Mouse (Mus musculus): ENCODE results near the gene Kcnip1. TPM values are rescaled to one million over a fixed set of nuclear protein-coding genes. Genes with fewer than 3 reads are reported as not detected.

The Kcnip1 gene
- polyA plus RNA-seq, 1 experiment from 2014 or later: 0.22 TPM

DNA sequence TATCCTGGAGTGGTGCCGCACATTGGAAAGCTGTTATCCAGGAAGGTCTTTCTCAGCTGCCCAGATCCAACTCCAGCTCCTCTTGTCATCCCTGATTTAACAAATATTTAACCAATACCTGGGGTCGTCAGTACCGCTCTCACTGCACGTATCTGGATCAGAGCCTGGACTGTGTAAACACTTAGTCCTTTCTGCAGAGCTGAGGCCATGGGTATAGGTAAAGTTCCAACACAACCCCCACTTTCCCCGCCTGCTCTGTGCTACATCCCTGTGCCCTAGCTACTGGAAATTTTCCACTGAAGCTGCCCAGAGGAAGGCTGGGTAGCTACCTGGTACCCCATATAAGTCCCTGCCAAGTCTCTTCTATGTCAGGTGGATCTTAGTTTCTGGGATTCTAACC, 3.0 kb downstream of the Kcnip1 start:
- DNase-seq (ENCODE audit: low spot score): no peak

- DNase-seq (ENCODE audit: low spot score): no peak
Measured at GRCm38 (mm10) chr11:33986525-33986924, 6.4 kb downstream of the Kcnip1 start.

- no peak for DNase-seq (ENCODE audit: low spot score)
Measured at GRCm38 (mm10) chr11:33980146-33980545, 12.8 kb downstream of the Kcnip1 start.

DNA sequence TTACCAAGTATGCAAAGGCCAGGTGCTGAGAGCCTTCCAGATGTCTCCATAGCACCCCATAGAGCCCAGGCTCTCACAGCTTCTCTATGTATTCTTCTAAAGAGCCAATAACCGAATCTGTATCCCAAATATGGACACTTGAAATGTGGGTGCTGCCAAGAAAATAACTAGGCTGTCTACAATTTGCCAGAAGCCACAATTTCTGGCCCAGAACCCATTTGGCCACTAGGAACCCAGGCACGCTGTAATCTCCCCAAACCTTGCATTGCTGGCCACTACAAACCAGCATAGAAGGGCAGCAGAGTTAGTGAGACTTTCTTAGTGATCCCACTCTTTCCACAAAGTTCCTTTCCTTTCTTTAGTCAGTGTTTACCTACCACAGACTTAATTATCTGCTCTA, 17.8 kb downstream of the Kcnip1 start:
- no peak for DNase-seq (ENCODE audit: low spot score)

- no peak for DNase-seq (ENCODE audit: low spot score)
Measured at GRCm38 (mm10) chr11:33974341-33975040, 18.5 kb downstream of the Kcnip1 start.

DNA sequence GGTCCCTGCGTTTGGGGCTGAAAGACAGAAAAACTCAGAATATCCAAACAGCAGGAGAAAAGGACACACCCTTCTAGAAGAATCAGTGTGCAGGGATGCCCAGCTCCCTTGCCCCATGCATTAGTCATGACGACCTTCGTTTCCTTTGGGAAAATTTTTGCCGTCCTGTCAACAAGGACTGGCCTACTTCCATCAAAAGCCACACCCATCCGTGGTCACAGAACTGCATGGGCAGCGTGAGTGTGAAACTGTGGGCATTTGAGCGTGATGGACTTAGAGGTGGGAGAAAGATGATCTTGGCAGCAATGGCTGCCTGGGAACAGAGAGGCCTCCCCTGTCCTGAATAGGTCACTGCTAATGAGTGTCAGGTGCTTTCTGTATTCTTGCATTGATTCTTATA, 20.8 kb downstream of the Kcnip1 start:
- DNase-seq (ENCODE audit: low spot score): no peak

GRCm38 (mm10) chr11:33969199-33969598, 23.8 kb downstream of the Kcnip1 start:
- DNase-seq (ENCODE audit: low spot score): no peak

GRCm38 (mm10) chr11:33967708-33968107, 25.2 kb downstream of the Kcnip1 start:
- no peak for DNase-seq (ENCODE audit: low spot score)

- peak; percentile 57 for DNase-seq (ENCODE audit: low spot score)
Measured at GRCm38 (mm10) chr11:33965380-33965779, 27.6 kb downstream of the Kcnip1 start.

- no peak for DNase-seq (ENCODE audit: low spot score)
Measured at GRCm38 (mm10) chr11:33962688-33963407, 30.1 kb downstream of the Kcnip1 start, which contains the start of gene Kcnmb1. Gene Kcnmb1 (plus strand): TSS chr11:33963013.

GRCm38 (mm10) chr11:33962178-33962577, 30.8 kb downstream of the Kcnip1 start:
- DNase-seq (ENCODE audit: low spot score): no peak

- peak; percentile 63 for DNase-seq (ENCODE audit: low spot score)
Measured at GRCm38 (mm10) chr11:33958713-33959112, 34.2 kb downstream of the Kcnip1 start.

- DNase-seq (ENCODE audit: low spot score): no peak
Measured at GRCm38 (mm10) chr11:33957595-33957994, 35.4 kb downstream of the Kcnip1 start.

GRCm38 (mm10) chr11:33956623-33957022, 36.3 kb downstream of the Kcnip1 start:
- DNase-seq (ENCODE audit: low spot score): no peak

GRCm38 (mm10) chr11:33955982-33956381, 37.0 kb downstream of the Kcnip1 start:
- no peak for DNase-seq (ENCODE audit: low spot score)

GRCm38 (mm10) chr11:33951684-33952625, 41.0 kb downstream of the Kcnip1 start:
- no peak for DNase-seq (ENCODE audit: low spot score)

DNA sequence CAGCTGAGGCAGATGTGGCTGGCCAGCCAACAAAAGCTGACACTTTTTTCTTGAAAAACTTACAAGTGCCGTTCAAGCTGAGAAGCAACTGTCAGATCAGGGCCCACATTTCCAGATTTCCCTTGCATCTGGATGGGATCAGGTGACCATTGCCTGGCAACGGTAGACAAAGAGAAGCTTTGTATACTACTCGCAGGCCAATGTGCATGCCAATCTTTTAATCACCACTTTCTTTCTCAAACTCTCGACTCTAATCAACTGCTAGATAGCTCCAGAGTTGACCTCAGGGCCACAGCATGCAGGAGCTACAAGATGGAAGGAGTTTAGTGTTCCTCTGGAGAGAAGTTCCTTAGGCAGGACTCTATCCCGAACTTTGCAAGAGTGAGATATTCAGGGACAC, 41.8 kb downstream of the Kcnip1 start:
- no peak for DNase-seq (ENCODE audit: low spot score)

DNA sequence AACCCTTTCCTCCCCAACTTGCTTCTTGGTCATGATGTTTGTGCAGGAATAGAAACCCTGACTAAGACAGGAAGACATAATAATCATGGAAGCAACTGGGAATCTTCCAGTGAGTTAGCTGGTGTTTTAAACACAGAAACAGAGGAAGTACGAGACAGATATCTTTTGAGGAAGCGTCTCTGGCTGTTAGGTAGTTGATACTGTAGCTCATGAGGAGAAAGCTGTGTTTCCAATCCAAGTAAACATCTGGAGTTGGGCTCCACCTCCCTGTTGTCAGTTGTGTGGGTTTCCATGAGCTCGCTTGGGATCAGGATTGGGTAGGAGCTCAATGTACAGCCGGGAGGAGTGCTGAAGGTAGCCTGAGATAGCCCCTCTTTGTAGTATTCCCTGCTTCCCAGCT, 46.5 kb downstream of the Kcnip1 start:
- no peak for DNase-seq (ENCODE audit: low spot score)

GRCm38 (mm10) chr11:33944786-33945328, 48.1 kb downstream of the Kcnip1 start:
- DNase-seq (ENCODE audit: low spot score): peak; percentile 9

DNA sequence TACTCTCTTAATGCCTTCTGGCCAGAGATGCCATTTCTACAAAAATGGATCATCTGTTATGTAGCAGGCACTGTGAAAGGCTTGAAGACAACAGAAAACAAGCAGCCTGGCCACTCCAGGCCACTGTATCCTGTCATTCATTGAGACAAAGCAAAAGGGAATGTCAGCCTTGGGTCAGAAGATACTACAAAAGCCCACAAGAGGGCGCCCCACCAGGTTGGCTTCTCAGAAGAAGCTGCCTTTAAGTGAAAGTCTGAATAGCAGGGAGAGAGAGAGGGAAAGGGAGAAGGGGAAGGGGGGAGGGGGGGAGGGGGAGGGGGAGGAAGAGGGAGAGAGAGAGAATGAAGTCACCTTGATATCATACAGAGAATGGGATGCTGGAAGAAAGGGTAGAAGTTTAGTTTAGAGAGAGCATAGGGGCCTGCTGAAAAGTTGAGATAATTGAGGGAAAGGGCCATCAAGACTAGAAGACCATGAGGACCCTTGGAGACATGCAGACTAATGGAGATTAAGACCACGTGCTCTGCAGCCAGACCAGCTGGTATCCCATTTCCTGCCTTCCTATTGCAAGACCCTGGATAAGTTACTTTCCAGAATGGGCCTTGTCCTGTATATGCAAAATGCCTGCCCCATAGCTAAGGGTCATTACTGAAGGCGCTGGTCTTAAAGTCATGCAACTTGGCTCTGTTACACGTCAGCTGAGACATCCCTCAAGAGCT, 48.7 kb downstream of the Kcnip1 start:
- DNase-seq (ENCODE audit: low spot score): peak; percentile 72

DNA sequence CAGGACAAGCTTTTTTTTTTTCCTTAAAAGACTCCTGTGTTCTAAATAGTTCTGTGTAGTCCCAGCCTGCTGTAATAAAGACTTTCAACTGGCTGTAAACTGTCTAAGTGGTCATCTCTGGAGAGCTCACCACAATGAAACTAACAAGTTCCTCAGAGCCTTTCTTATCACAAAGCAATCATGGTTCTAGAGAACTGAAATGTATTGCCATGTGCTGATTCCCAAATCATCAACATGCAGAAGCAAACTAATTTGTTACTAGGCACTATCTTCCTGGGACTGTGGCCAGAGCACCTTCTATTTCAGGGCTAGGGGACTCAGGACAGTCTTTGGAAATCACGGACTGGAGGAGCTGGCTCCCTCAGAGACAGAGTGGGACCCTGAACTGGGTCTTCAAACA, 49.4 kb downstream of the Kcnip1 start:
- no peak for DNase-seq (ENCODE audit: low spot score)
